Mouse (Mus musculus) adrenal gland, adult 10 weeks (tissue): ENCODE measurements around the gene Xlr. TPM values are rescaled to one million over a fixed set of nuclear protein-coding genes. Genes with fewer than 3 reads are reported as not detected.

Experiments
- polyA plus RNA-seq: library from polyadenylated mRNA; stranded (reverse); fragments of 350-450 nt; fragmentation: Illumina TruSeq; extraction: RNeasy Lipid Tissue Mini Kit (QIAGEN cat#74804); gene quantifications from one replicate; pipeline ENCODE4 v1.2.3, GENCODE M21; 2014; ENCODE audit warnings: low read depth, low replicate concordance

The Xlr gene
- polyA plus RNA-seq, result 12.1 TPM

GRCm38 (mm10) chrX:53797519-53797918 is at the start of gene Xlr:
Xlr (minus strand) TSS chrX:53797706.

GRCm38 (mm10) chrX:53776276-53776675 is 21.2 kb downstream of the Xlr start, which contains the start of gene Zfp36l3:
Zfp36l3 (minus strand) TSS chrX:53776394.

GRCm38 (mm10) chrX:53757736-53758135 is 39.8 kb downstream of the Xlr start, which contains the start of gene 1700013H16Rik:
1700013H16Rik (minus strand) TSS chrX:53757831.

Other genes with a start within 250 kb of the Xlr start
- not detected for gene Rtl8c, start 189.7 kb downstream of the Xlr start, polyA plus RNA-seq
- 2.3 TPM for gene Gm14597, start 188.7 kb downstream of the Xlr start, polyA plus RNA-seq
- gene Rtl8a, start 154.0 kb downstream of the Xlr start, polyA plus RNA-seq, result 26.5 TPM
- 6.9 TPM for gene Rtl8b, start 127.3 kb downstream of the Xlr start, polyA plus RNA-seq
- 1.4 TPM for gene 4930502E18Rik, start 72.9 kb downstream of the Xlr start, polyA plus RNA-seq
- gene 1700013H16Rik, start 39.9 kb downstream of the Xlr start, polyA plus RNA-seq, result not detected
- gene Zfp36l3, start 21.3 kb downstream of the Xlr start, polyA plus RNA-seq, result not detected